Mouse (Mus musculus) liver, embryonic 12.5 days (tissue): Measurements from ENCODE around the gene Gm20441. TPM values are rescaled to one million over a fixed set of nuclear protein-coding genes. Genes with fewer than 3 reads are reported as not detected.

Experiments used
- ATAC-seq: fragments of 200-750 bp; cut with Nextera tagmentation; 2 replicates; pipeline ENCODE4 v1.8.0; 2017; ENCODE audit warnings: moderate number of reproducible peaks, mild to moderate bottlenecking, moderate library complexity
- H3K27ac ChIP-seq: fragments of 300-500 bp; sonication (generic); 2 replicates; pipeline ENCODE4 v1.5.1; 2016; ENCODE audit warnings: mild to moderate bottlenecking
- H3K27me3 ChIP-seq: fragments of 300-500 bp; sonication (generic); replicated peaks from 2 replicates; pipeline ENCODE4 v1.6.1; 2016; ENCODE audit warnings: mild to moderate bottlenecking, moderate library complexity
- H3K36me3 ChIP-seq: fragments of 300-500 bp; sonication (generic); 2 replicates; pipeline ENCODE4 v1.6.1; 2016; ENCODE audit warnings: mild to moderate bottlenecking, moderate library complexity
- H3K4me1 ChIP-seq: fragments of 300-500 bp; sonication (generic); 2 replicates; pipeline ENCODE4 v1.6.1; 2016
- H3K4me2 ChIP-seq: fragments of 300-500 bp; sonication (generic); 2 replicates; pipeline ENCODE4 v1.6.1; 2016; ENCODE audit warnings: mild to moderate bottlenecking, moderate library complexity
- H3K4me3 ChIP-seq: fragments of 300-500 bp; sonication (generic); 2 replicates; pipeline ENCODE4 v1.5.1; 2016; ENCODE audit warnings: mild to moderate bottlenecking, moderate library complexity
- H3K9ac ChIP-seq: fragments of 300-500 bp; sonication (generic); 2 replicates; pipeline ENCODE4 v1.6.1; 2016; ENCODE audit warnings: mild to moderate bottlenecking, moderate library complexity
- H3K9me3 ChIP-seq: fragments of 300-500 bp; sonication (generic); replicated peaks from 2 replicates; pipeline ENCODE4 v1.6.1; 2016; ENCODE audit warnings: mild to moderate bottlenecking, moderate library complexity
- WGBS: fragments of 180-500 bp; shearing (Covaris S2); methylation state at CpG from one replicate; pipeline ENCODE4 v1.1.7; 2016; ENCODE audit not compliant: insufficient replicate concordance; 5-methylcytosine and 5-hydroxymethylcytosine counted together
- polyA plus RNA-seq: library from polyadenylated mRNA; unstranded; fragments of >200 nt; fragmentation: Nextera tagmentation; extraction: Ambion mirVana; gene quantifications from 2 replicates; pipeline ENCODE4 v1.2.1, GENCODE M21; 2016

The Gm20441 gene
- polyA plus RNA-seq = 0.19 TPM in 1 of 2 replicates, not detected in the other

GRCm38 (mm10) chr10:75780769-75781578 lies at the start of gene Gm20441, which contains the start of gene Gstt3:
TSS of gene Gm20441 (minus strand) at chr10:75780954.
TSS of gene Gstt3 (minus strand) at chr10:75781414.
- no peaks in the 10 kb centered on the region for H3K9me3 ChIP-seq
- H3K4me1 ChIP-seq = 0 out of 2 replicates have a peak, but pooled peaks cover 3% of the 10 kb centered on the region
- no peak within 1 kb of the TSS for H3K27ac ChIP-seq
- no peaks in the 10 kb centered on the region for H3K36me3 ChIP-seq
- peak within 1 kb of the TSS; percentile 60 for H3K4me2 ChIP-seq
- H3K9ac ChIP-seq = no peak within 1 kb of the TSS; the same call in 1 of the 2 replicates
- H3K4me3 ChIP-seq = peak within 1 kb of the TSS; percentile 41
- 2% methylated on average over 28 of the region's 28 CpGs for WGBS
- peak; percentile 24; the same call in 1 of the 2 replicates for ATAC-seq
- H3K27me3 ChIP-seq = peaks cover 88% of the 10 kb centered on the region

GRCm38 (mm10) chr10:75830275-75830670 lies 49.5 kb upstream of the Gm20441 start:
- ATAC-seq = no peak
- peaks cover 30% of the 10 kb centered on the region for H3K27me3 ChIP-seq
- WGBS = 72% methylated on average over 2 of the region's 2 CpGs

GRCm38 (mm10) chr10:75829529-75830274 lies 48.9 kb upstream of the Gm20441 start:
- Histone ChIP-seq H3K36me3 (no peaks in the 10 kb centered on the region), H3K9me3 (no peaks in the 10 kb centered on the region), H3K4me3 (no peak overlapping the region), H3K4me1 (peaks cover 24% of the 10 kb centered on the region), H3K4me2 (no peak overlapping the region), H3K27me3 (peaks cover 30% of the 10 kb centered on the region), H3K27ac (no peak overlapping the region), H3K9ac (no peak overlapping the region)
- WGBS = 52% methylated on average over 2 of the region's 2 CpGs
- ATAC-seq = no peak

More at GRCm38 (mm10) chr10:75830275-75830670, 49.5 kb upstream of the Gm20441 start:
- Histone ChIP-seq H3K9me3 (no peaks in the 10 kb centered on the region), H3K4me3 (no peak overlapping the region), H3K9ac (no peak overlapping the region), H3K4me1 (peaks cover 30% of the 10 kb centered on the region), H3K27ac (no peak overlapping the region), H3K4me2 (no peak overlapping the region), H3K36me3 (no peaks in the 10 kb centered on the region)

DNA sequence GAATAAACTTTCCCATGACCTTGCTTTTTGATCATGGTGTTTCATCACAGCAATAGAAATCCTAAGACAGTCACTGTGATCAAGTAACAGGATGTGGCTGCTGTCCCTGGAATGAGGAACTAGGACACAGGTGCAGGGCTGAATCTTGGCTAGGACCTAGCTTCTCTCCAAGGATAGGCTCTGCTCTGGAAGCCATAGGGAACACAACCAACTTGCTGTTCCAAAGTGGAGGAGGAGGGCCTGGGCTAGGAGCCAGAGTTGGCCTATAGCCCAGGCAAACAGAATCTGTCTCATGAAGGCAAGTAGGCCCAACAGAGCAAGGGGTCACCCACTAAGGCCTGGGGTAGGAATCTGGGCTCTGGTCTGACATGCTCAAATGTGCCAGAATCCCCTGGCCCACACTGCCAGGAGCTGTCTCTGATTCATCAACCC lies 47.8 kb upstream of the Gm20441 start:
- Histone ChIP-seq H3K9me3 (no peaks in the 10 kb centered on the region), H3K27me3 (peaks cover 18% of the 10 kb centered on the region), H3K27ac (no peak overlapping the region), H3K4me2 (no peak overlapping the region), H3K9ac (no peak overlapping the region), H3K4me3 (no peak overlapping the region), H3K4me1 (peaks cover 13% of the 10 kb centered on the region), H3K36me3 (no peaks in the 10 kb centered on the region)
- no peak for ATAC-seq

DNA sequence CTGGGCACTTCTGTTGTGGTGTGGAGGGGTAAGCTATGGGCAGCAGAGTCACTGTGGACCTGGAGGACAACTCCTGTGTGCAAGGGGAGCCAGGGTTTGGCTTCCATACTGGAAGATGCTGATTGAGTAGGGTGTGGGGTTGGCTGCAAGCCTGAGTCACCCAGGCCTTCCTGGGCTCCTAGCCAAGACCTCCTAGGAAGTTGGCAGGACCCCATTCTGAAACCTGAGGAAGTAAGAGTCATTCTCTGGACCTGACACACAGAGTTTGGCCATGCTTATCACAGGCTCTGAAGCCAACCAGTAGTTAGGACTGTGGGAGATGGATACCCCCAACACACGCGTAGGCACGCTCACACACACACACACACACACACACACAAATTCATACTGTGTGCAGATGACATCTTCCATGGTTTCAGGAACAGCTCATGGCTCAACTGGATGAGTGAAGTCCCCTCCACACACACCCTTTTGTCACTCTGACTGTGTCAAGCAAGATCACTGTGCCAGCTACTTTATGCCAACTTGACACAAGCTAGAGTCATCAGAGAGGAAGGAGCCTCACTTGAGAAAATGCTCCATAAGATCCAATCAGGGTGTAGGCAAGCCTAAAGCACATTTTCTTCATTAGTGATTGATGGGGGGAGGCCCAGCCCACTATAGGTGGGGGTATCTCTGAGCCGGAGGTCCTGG lies 47.1 kb upstream of the Gm20441 start:
- Histone ChIP-seq H3K27ac (no peak overlapping the region), H3K4me2 (no peak overlapping the region), H3K4me1 (peaks cover 6% of the 10 kb centered on the region; the same call in 1 of the 2 replicates), H3K27me3 (peaks cover 11% of the 10 kb centered on the region), H3K9me3 (no peaks in the 10 kb centered on the region), H3K9ac (no peak overlapping the region), H3K36me3 (no peaks in the 10 kb centered on the region), H3K4me3 (no peak overlapping the region)
- ATAC-seq = no peak
- WGBS = 77% methylated on average over 4 of the region's 4 CpGs

DNA sequence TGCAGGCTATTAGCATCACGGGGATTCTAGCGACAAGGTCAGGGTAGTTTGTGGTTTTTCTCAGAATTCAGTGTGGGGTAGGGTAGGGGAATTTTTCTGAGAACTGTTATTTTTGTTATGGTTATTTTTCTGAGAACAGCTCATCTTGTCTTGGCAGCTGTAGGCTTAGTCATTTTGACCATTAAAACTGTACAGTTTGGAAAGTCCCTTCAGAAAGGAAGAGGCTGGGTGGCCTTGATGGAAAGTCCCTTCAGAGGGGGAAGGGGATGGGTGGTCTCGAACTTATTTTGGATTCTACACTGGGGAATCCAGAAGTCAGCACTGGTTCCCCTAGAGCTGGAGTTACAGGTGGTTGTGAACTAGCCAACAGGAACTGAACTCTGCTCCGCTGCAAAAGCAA lies 43.8 kb upstream of the Gm20441 start:
- Histone ChIP-seq H3K9me3 (no peaks in the 10 kb centered on the region), H3K27ac (no peak overlapping the region), H3K4me3 (no peak overlapping the region), H3K4me1 (no peaks in the 10 kb centered on the region), H3K4me2 (no peak overlapping the region), H3K27me3 (peaks cover 15% of the 10 kb centered on the region), H3K9ac (no peak overlapping the region), H3K36me3 (no peaks in the 10 kb centered on the region)
- no peak for ATAC-seq
- 55% methylated on average over 4 of the region's 4 CpGs for WGBS

DNA sequence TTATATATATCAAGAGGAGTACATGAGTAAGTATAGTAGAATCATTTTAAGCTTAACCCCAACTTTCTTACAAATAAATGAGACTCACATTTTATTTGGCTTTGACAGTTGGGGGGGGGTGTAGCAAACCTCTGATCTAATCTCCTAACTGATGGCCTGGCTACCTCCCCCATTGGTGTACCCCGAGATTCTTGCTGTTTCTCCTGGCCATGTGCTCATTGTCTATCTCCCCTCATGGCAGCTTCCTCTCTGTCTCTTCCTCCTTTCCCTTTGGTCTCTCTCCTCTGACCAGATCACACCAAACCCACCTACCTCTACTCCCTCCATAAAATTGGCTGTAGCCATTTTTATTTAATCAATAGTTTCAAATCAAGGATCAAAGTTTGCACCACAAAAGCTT lies 43.0 kb upstream of the Gm20441 start:
- Histone ChIP-seq H3K9me3 (no peaks in the 10 kb centered on the region), H3K36me3 (no peaks in the 10 kb centered on the region), H3K4me2 (no peak overlapping the region), H3K27ac (no peak overlapping the region), H3K9ac (no peak overlapping the region), H3K4me1 (no peaks in the 10 kb centered on the region), H3K27me3 (peaks cover 18% of the 10 kb centered on the region), H3K4me3 (no peak overlapping the region)
- 55% methylated on average over 1 of the region's 1 CpGs for WGBS
- ATAC-seq = no peak

- WGBS = 86% methylated on average over 2 of the region's 2 CpGs
Observed at GRCm38 (mm10) chr10:75822443-75822842, 41.7 kb upstream of the Gm20441 start, which contains the start of gene Gstt4. TSS of gene Gstt4 (minus strand) at chr10:75822543.

DNA sequence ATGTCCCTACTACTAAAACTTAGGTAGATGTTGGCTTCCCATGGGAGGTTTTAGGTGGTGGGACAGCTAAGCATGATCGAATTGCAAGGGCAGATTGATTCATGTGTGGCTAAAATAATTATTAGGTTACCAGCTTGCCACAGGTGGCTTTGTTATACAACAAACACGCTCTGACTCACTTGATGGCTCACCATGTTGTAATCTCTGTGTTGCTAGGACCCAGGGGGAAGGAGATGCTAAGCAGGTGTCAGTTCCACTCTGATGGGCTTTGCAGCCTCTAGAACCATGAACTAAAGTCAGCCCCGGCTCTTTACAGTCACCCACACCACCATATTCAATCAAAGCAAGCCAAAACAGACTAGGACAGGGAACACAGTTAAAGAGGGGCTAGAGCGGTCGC lies 39.1 kb upstream of the Gm20441 start:
- Histone ChIP-seq H3K27me3 (peaks cover 19% of the 10 kb centered on the region; the same call in 1 of the 2 replicates), H3K9ac (no peak overlapping the region), H3K9me3 (no peaks in the 10 kb centered on the region), H3K36me3 (no peaks in the 10 kb centered on the region), H3K4me3 (no peak overlapping the region), H3K27ac (no peak overlapping the region), H3K4me1 (no peaks in the 10 kb centered on the region), H3K4me2 (no peak overlapping the region)
- 72% methylated on average over 5 of the region's 5 CpGs for WGBS
- no peak for ATAC-seq

More at GRCm38 (mm10) chr10:75822443-75822842, 41.7 kb upstream of the Gm20441 start, which contains the start of gene Gstt4:
- Histone ChIP-seq H3K9ac (no peak within 1 kb of the TSS), H3K36me3 (no peaks in the 10 kb centered on the region), H3K27me3 (peaks cover 25% of the 10 kb centered on the region), H3K27ac (no peak within 1 kb of the TSS), H3K9me3 (no peaks in the 10 kb centered on the region), H3K4me3 (no peak within 1 kb of the TSS), H3K4me1 (no peaks in the 10 kb centered on the region), H3K4me2 (no peak within 1 kb of the TSS)
- ATAC-seq = no peak

DNA sequence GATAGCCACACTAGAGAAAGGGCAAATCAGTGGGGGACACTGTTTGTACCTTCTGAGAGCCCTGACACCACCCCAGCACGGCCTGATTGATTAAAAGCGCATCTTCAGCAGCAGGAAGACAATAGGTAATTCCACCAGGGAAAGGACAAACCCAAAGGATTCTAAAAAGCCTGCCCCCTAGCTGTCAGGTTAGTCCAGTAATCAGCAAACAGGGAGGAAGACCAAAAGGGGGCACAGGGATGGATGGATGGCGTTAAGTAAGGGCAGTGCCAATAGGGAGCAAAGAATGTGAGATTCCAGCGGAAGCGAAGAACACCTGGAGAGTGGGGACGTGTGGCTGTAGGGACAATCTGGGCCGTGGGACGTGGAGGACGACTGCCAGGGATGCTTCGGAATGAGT lies 37.9 kb upstream of the Gm20441 start:
- H3K27me3 ChIP-seq = peaks cover 19% of the 10 kb centered on the region; the same call in 1 of the 2 replicates
- ATAC-seq = no peak
- no peak overlapping the region for H3K4me3 ChIP-seq
- no peak overlapping the region for H3K27ac ChIP-seq
- H3K4me1 ChIP-seq = no peaks in the 10 kb centered on the region
- no peaks in the 10 kb centered on the region for H3K9me3 ChIP-seq
- H3K9ac ChIP-seq = no peak overlapping the region
- no peaks in the 10 kb centered on the region for H3K36me3 ChIP-seq
- no peak overlapping the region for H3K4me2 ChIP-seq
- 46% methylated on average over 10 of the region's 10 CpGs for WGBS

- WGBS = 40% methylated on average over 2 of the region's 2 CpGs
- Histone ChIP-seq H3K9me3 (no peaks in the 10 kb centered on the region), H3K4me1 (no peaks in the 10 kb centered on the region), H3K36me3 (no peaks in the 10 kb centered on the region), H3K9ac (no peak overlapping the region), H3K27ac (no peak overlapping the region), H3K4me3 (no peak overlapping the region), H3K4me2 (no peak overlapping the region), H3K27me3 (peaks cover 23% of the 10 kb centered on the region; the same call in 1 of the 2 replicates)
- ATAC-seq = no peak
Observed at GRCm38 (mm10) chr10:75804217-75804616, 23.5 kb upstream of the Gm20441 start.
